Mouse (Mus musculus): ENCODE measurements around the gene Slc2a12. TPM values are rescaled to one million over a fixed set of nuclear protein-coding genes. Genes with fewer than 3 reads are reported as not detected.

The Slc2a12 gene
- polyA plus RNA-seq, 1 experiment from 2014 or later = 0.27 TPM

DNA sequence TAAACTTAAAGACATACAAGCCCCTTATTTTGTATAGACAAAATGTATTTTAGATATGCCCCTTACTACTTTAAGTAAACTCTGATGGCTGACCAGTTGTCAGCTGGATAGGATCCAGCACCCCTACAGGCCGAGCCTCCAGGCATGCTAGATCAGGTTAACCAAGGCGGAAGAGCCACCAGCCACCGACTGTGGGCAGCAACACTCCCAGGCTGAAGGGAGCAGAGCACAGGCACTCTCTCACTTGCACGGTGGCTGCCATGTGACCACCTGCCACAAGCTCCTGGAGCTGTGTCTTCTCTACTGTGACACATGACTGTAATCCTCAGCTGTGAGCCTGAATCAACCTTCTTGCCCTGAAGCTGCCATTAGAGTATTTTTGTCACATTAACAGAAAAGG lies 73.7 kb downstream of the Slc2a12 start:
- Histone ChIP-seq H3K4me1 (replicated peaks; ENCODE audit: control insufficient read depth, insufficient read depth, low read length) (no peaks in the 10 kb centered on the region), H3K36me3 (ENCODE audit: control insufficient read depth, insufficient read depth) (no peaks in the 10 kb centered on the region), H3K9me3 (ENCODE audit: control insufficient read depth) (no peaks in the 10 kb centered on the region), H3K27ac (ENCODE audit: low read depth, low read length) (no peak overlapping the region), H3K4me2 (replicated peaks; ENCODE audit: low read depth) (no peak overlapping the region), H3K9ac (ENCODE audit: low read depth, low read length) (no peak overlapping the region), H3K4me3 (ENCODE audit: low read depth, low read length) (no peak overlapping the region), H3K27me3 (replicated peaks; ENCODE audit: control insufficient read depth, insufficient read depth, low read length) (no peaks in the 10 kb centered on the region)
- TF ChIP-seq CTCF (IDR thresholded peaks at IDR 0.05; ENCODE audit: low read depth) = no peak
- WGBS = 45% methylated on average over 4 of the region's 4 CpGs
- ATAC-seq = no peak

DNA sequence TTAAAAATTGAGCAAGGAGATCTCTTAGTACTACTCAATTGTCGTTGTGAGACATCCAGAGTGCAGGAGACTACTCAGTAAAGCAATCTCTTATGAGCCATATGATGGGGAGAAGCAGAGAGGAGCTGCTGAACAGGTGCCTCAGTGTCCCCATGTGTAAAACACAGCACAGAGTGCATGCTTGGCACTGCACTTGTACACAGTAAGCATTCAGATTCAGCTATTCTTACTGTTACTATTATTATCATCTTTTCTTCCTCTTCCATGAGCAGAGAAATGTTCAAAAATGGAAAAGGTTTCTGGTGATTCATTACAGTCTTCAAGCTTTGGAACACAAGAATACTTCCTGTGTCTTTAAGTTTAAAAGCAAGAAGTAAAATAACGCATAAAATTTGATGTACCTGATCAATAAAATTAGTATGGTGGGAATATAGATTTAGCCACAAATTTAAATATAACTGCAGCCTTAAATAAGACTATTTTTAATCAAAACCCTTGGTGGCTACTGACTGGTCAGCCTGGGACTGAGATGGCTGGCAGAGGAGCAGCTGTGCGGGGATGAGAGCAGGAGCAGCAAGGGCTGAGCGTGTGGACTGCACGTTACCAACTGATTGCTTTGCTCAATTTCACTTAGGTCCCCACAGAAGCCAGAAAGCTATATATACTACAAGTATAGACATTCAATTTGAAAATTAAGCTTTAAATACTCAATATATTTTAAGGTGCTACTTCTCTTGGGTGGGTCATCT lies 76.1 kb downstream of the Slc2a12 start:
- Histone ChIP-seq H3K36me3 (ENCODE audit: control insufficient read depth, insufficient read depth) (no peaks in the 10 kb centered on the region), H3K4me3 (ENCODE audit: low read depth, low read length) (no peak overlapping the region), H3K27me3 (replicated peaks; ENCODE audit: control insufficient read depth, insufficient read depth, low read length) (no peaks in the 10 kb centered on the region), H3K9me3 (ENCODE audit: control insufficient read depth) (no peaks in the 10 kb centered on the region), H3K4me1 (replicated peaks; ENCODE audit: control insufficient read depth, insufficient read depth, low read length) (no peaks in the 10 kb centered on the region), H3K27ac (ENCODE audit: low read depth, low read length) (no peak overlapping the region), H3K9ac (ENCODE audit: low read depth, low read length) (no peak overlapping the region), H3K4me2 (replicated peaks; ENCODE audit: low read depth) (no peak overlapping the region)
- no peak for TF ChIP-seq CTCF (IDR thresholded peaks at IDR 0.05; ENCODE audit: low read depth)
- 87% methylated on average over 5 of the region's 5 CpGs for WGBS
- ATAC-seq = no peak

DNA sequence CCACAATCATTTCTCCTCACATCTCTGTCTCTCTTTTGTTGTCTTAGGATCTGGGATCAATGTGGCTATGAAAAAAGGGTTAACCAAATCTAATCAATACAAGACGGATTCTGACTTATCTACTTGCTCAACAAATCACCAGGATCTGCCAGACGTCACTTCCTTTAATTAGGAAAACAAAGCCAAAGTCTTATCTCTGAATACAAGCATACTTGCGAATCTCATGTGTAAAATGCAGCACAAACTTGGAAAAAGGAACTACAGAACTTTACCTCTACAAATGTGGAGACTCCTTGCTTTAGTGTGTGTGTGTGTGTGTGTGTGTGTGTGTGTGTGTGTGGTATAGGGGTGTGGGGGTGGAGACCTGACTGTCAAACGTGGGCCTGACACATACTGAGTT lies 80.4 kb downstream of the Slc2a12 start:
- ATAC-seq = no peak
- Histone ChIP-seq H3K4me3 (ENCODE audit: low read depth, low read length) (no peak overlapping the region), H3K27me3 (replicated peaks; ENCODE audit: control insufficient read depth, insufficient read depth, low read length) (no peaks in the 10 kb centered on the region), H3K4me1 (replicated peaks; ENCODE audit: control insufficient read depth, insufficient read depth, low read length) (no peaks in the 10 kb centered on the region), H3K4me2 (replicated peaks; ENCODE audit: low read depth) (no peak overlapping the region), H3K9me3 (ENCODE audit: control insufficient read depth) (no peaks in the 10 kb centered on the region), H3K36me3 (ENCODE audit: control insufficient read depth, insufficient read depth) (no peaks in the 10 kb centered on the region), H3K27ac (ENCODE audit: low read depth, low read length) (no peak overlapping the region), H3K9ac (ENCODE audit: low read depth, low read length) (no peak overlapping the region)
- WGBS = 42% methylated on average over 4 of the region's 4 CpGs
- TF ChIP-seq CTCF (IDR thresholded peaks at IDR 0.05; ENCODE audit: low read depth) = no peak

DNA sequence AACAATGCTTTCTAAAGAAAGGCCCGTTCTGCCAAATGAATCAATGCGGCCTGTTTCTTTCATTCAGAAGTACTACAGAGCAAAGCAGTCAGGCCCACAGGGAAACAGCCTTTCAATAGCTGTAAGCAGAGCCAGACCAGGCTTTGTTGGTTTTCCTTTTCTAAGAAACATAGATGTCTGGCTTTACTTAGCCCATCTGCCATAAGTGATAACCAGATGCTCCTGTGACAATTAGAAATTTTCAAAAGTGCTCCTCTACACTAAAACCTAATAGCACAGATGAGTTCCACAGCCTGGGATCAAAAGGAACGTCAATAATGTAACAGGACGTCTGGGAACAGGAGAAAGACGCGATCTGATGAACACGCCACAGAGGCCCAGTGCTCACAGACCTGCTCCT lies 81.5 kb downstream of the Slc2a12 start:
- no peak overlapping the region for H3K9ac ChIP-seq (ENCODE audit: low read depth, low read length)
- H3K9me3 ChIP-seq (ENCODE audit: control insufficient read depth) = no peaks in the 10 kb centered on the region
- TF ChIP-seq CTCF (IDR thresholded peaks at IDR 0.05; ENCODE audit: low read depth) = no peak
- no peak overlapping the region for H3K4me3 ChIP-seq (ENCODE audit: low read depth, low read length)
- no peak overlapping the region for H3K4me2 ChIP-seq (replicated peaks; ENCODE audit: low read depth)
- H3K27ac ChIP-seq (ENCODE audit: low read depth, low read length) = no peak overlapping the region
- H3K4me1 ChIP-seq (replicated peaks; ENCODE audit: control insufficient read depth, insufficient read depth, low read length) = no peaks in the 10 kb centered on the region
- WGBS = 77% methylated on average over 7 of the region's 7 CpGs
- no peak for ATAC-seq
- no peaks in the 10 kb centered on the region for H3K36me3 ChIP-seq (ENCODE audit: control insufficient read depth, insufficient read depth)
- H3K27me3 ChIP-seq (replicated peaks; ENCODE audit: control insufficient read depth, insufficient read depth, low read length) = no peaks in the 10 kb centered on the region

DNA sequence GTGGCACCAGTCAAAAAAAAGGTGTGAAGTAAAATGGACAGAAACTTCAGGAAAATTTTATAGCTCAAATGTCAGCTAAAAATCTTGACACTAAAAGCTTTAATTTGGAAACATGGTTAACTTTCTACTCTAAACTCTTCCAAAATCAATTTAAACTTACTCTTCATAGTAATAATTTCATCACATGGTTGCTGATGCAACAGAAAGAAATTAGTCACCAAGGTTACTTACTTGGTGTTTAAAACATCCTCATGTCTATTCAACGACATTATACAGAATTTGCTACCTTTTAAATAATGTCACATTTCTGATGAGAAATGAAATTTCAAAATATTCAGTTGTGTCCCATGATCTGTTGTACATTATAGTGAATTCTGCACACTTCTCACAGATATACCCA lies 83.4 kb downstream of the Slc2a12 start:
- Histone ChIP-seq H3K4me2 (replicated peaks; ENCODE audit: low read depth) (no peak overlapping the region), H3K4me3 (ENCODE audit: low read depth, low read length) (no peak overlapping the region), H3K9me3 (ENCODE audit: control insufficient read depth) (no peaks in the 10 kb centered on the region), H3K9ac (ENCODE audit: low read depth, low read length) (no peak overlapping the region), H3K4me1 (replicated peaks; ENCODE audit: control insufficient read depth, insufficient read depth, low read length) (peaks cover 5% of the 10 kb centered on the region; the same call in 1 of the 2 replicates), H3K27ac (ENCODE audit: low read depth, low read length) (no peak overlapping the region), H3K27me3 (replicated peaks; ENCODE audit: control insufficient read depth, insufficient read depth, low read length) (no peaks in the 10 kb centered on the region), H3K36me3 (ENCODE audit: control insufficient read depth, insufficient read depth) (no peaks in the 10 kb centered on the region)
- WGBS = 73% methylated on average over 1 of the region's 1 CpGs
- ATAC-seq = no peak
- TF ChIP-seq CTCF (IDR thresholded peaks at IDR 0.05; ENCODE audit: low read depth) = no peak

DNA sequence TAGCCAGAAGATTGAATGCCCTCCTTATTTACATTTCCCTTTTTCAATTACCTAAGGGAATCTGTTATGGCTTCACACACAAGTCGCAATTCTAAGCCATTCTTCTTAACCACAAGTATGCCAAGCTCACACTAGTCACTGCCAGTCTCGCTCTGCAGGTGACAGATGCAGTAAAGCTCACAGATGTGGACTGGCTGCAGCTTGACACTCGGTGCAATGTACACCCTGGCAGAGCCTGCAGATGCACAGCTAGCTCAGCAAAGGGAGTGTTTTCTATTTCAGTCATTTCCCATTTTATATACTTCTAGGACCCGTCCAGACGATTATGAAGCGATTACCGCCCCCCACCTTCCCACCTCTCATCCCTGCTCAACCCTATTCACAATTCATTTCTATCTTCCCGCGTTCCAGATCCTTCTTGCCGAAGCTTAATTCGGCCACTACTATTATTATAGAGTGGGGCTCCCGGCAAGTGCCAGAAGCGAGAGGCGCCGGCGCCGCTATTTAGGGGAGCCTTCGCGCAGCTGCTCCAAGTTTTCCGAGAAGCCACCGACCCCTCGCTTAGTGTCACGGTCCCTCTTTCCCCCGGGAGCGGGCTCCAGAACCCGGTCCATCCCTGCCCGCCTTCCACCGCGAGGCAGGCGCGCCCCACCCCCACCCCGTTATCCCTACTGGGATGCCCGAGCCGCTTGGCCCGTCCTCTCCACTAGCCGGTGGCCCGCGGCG lies 85.6 kb downstream of the Slc2a12 start:
- 2% methylated on average over 39 of the region's 39 CpGs for WGBS
- H3K27ac ChIP-seq (ENCODE audit: low read depth, low read length) = peak overlapping the region; percentile 83

More for the DNA sequence above, 85.6 kb downstream of the Slc2a12 start:
- H3K9ac ChIP-seq (ENCODE audit: low read depth, low read length) = peak overlapping the region; percentile 80
- H3K4me2 ChIP-seq (replicated peaks; ENCODE audit: low read depth) = peak overlapping the region; percentile 77
- TF ChIP-seq CTCF (IDR thresholded peaks at IDR 0.05; ENCODE audit: low read depth) = no peak
- peak overlapping the region; percentile 99 for H3K4me3 ChIP-seq (ENCODE audit: low read depth, low read length)
- H3K27me3 ChIP-seq (replicated peaks; ENCODE audit: control insufficient read depth, insufficient read depth, low read length) = no peaks in the 10 kb centered on the region
- H3K9me3 ChIP-seq (ENCODE audit: control insufficient read depth) = no peaks in the 10 kb centered on the region
- no peaks in the 10 kb centered on the region for H3K36me3 ChIP-seq (ENCODE audit: control insufficient read depth, insufficient read depth)
- ATAC-seq = peak; percentile 65
- peaks cover 5% of the 10 kb centered on the region; the same call in 1 of the 2 replicates for H3K4me1 ChIP-seq (replicated peaks; ENCODE audit: control insufficient read depth, insufficient read depth, low read length)
